Mouse (Mus musculus): ENCODE results near the gene Nxpe3.

GRCm38 (mm10) chr16:55807505-55807932 is 87.6 kb downstream of the Nxpe3 start:
- TF ChIP-seq POLR2A (IDR thresholded peaks at IDR 0.05; ENCODE audit: borderline replicate concordance, insufficient read depth, low read length) (no peak), CTCF (IDR thresholded peaks at IDR 0.05; ENCODE audit: borderline replicate concordance, insufficient read depth, low read depth, low read length) (no peak)

Data from cerebellum, adult 2 months (tissue).